ENCODE assay signal across 15 mouse cellular contexts in the genomic region with DNA sequence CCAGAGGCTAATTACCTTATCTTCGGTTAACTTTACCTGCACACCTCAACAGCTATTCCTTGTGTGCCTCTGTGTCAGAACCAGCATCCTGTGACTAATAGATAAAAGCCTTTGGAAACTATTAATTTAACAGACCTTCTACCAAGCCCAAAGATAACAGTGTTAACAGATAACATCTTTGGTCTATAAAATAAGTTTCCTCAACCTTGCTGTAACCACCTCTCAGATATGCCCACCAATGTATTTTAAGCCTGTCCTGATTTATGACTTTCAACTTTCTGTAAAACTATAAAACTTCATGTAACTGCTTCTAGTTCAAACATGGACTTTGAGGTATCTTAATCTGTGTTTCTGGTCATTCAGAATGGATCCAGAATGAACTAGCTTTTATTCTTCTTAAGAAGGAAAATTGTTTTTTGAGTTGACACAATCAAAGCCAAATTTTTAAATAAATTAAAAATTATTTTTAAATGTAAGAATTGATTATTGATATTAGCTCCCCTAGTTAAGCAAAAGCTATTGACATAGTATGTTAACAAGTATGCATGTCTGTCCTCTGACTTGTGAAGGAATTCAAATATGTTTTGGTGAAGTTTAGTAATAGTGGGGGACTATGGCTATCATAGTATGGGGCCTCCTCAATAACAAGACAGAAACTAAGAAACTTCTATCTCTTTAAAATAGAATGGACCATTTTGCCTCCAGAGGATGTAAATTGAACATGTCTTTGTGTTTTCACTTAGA.
DNase-seq lines count a peak whose midpoint lies in the region; ATAC-seq and TF ChIP-seq lines count a peak whose summit lies in the region.
"Had no signal": no experiment of that assay in that cellular context is flagged by ENCODE, and none has a peak within 500 bp of the region (broad histone marks: within the 10 kb centered on the region; RNA-seq: fewer than 3 reads in every experiment).

No protein-coding gene starts in this region.

- no peaks in the 10 kb centered on the region for H3K4me1 ChIP-seq in stomach, embryonic 16.5 days (ENCODE audit: control insufficient read depth, insufficient read depth, low read length)
- H3K4me1 ChIP-seq in stomach, postnatal 0 days (replicated peaks; ENCODE audit: control insufficient read depth, insufficient read depth), result no peaks in the 10 kb centered on the region
- peaks cover 4% of the 10 kb centered on the region; the same call in 1 of the 2 replicates for H3K4me1 ChIP-seq in hindbrain, embryonic 15.5 days (replicated peaks)
- peaks cover 25% of the 10 kb centered on the region for H3K4me1 ChIP-seq in midbrain, embryonic 12.5 days

- no peaks in the 10 kb centered on the region for H3K9me3 ChIP-seq in stomach, embryonic 16.5 days (replicated peaks; ENCODE audit: control insufficient read depth, low read length)
- no peaks in the 10 kb centered on the region for H3K9me3 ChIP-seq in stomach, postnatal 0 days (ENCODE audit: control insufficient read depth, low read length)
- no peaks in the 10 kb centered on the region for H3K9me3 ChIP-seq in hindbrain, embryonic 15.5 days
- H3K9me3 ChIP-seq in midbrain, embryonic 12.5 days, result no peaks in the 10 kb centered on the region
- H3K9me3 ChIP-seq: heart, embryonic 12.5 days had no signal

- H3K27me3 ChIP-seq in stomach, embryonic 16.5 days (ENCODE audit: control insufficient read depth, insufficient read depth, low read length), result no peaks in the 10 kb centered on the region
- H3K27me3 ChIP-seq in stomach, postnatal 0 days (ENCODE audit: control insufficient read depth, insufficient read depth, low read length), result no peaks in the 10 kb centered on the region
- no peaks in the 10 kb centered on the region for H3K27me3 ChIP-seq in hindbrain, embryonic 15.5 days
- no peaks in the 10 kb centered on the region for H3K27me3 ChIP-seq in midbrain, embryonic 12.5 days
- H3K27me3 ChIP-seq: heart, embryonic 12.5 days had no signal

- no peak overlapping the region for H3K4me3 ChIP-seq in stomach, embryonic 16.5 days (replicated peaks; ENCODE audit: low read length)
- H3K4me3 ChIP-seq in stomach, postnatal 0 days (ENCODE audit: low read depth, low read length), result no peak overlapping the region
- no peak overlapping the region for H3K4me3 ChIP-seq in hindbrain, embryonic 15.5 days
- no peak overlapping the region for H3K4me3 ChIP-seq in midbrain, embryonic 12.5 days
- H3K4me3 ChIP-seq: heart, embryonic 12.5 days had no signal

- H3K4me2 ChIP-seq in stomach, embryonic 16.5 days (ENCODE audit: low read depth, low read length), result no peak overlapping the region
- H3K4me2 ChIP-seq in stomach, postnatal 0 days (replicated peaks; ENCODE audit: low read depth), result no peak overlapping the region
- H3K4me2 ChIP-seq in hindbrain, embryonic 15.5 days, result no peak overlapping the region
- peak overlapping the region; percentile 23; the same call in 1 of the 2 replicates for H3K4me2 ChIP-seq in midbrain, embryonic 12.5 days (replicated peaks)

- no peak for DNase-seq in stomach, postnatal 0 days (ENCODE audit: low spot score)
- DNase-seq in gastrocnemius, postnatal 4 days (ENCODE audit: low spot score in 2 of 2), result no peak
- DNase-seq in right cerebral cortex, postnatal 14 days, result no peak
- DNase-seq in embryo, embryonic 9.5 days (ENCODE audit: extremely low spot score), result no peak
- DNase-seq: adrenal gland, postnatal 14 days; cerebellum, adult 8-10 months; kidney, adult 8-10 months; kidney, postnatal 25 days; liver, postnatal 0 days; retina, postnatal 1 day had no signal

- no peak for TF ChIP-seq EP300 in stomach, postnatal 0 days (optimal IDR thresholded peaks at IDR 0.05)

- no peak overlapping the region for H3K9ac ChIP-seq in stomach, embryonic 16.5 days (ENCODE audit: low read length)
- no peak overlapping the region for H3K9ac ChIP-seq in stomach, postnatal 0 days (ENCODE audit: low read length)
- no peak overlapping the region for H3K9ac ChIP-seq in hindbrain, embryonic 15.5 days
- H3K9ac ChIP-seq in midbrain, embryonic 12.5 days (replicated peaks), result no peak overlapping the region
- H3K9ac ChIP-seq: heart, embryonic 12.5 days; liver, postnatal 0 days had no signal

- TF ChIP-seq CTCF in stomach, postnatal 0 days (IDR thresholded peaks at IDR 0.05; ENCODE audit: low read depth), result no peak

- H3K27ac ChIP-seq in stomach, embryonic 16.5 days (ENCODE audit: low read length), result no peak overlapping the region
- H3K27ac ChIP-seq in stomach, postnatal 0 days (replicated peaks), result no peak overlapping the region
- H3K27ac ChIP-seq in hindbrain, embryonic 15.5 days (replicated peaks), result peak overlapping the region; percentile 69; the same call in 1 of the 2 replicates
- H3K27ac ChIP-seq in midbrain, embryonic 12.5 days (replicated peaks), result peak overlapping the region; percentile 87

- ATAC-seq in stomach, embryonic 16.5 days (ENCODE audit: insufficient read depth, low FRiP score), result 0 out of 2 replicates have a peak, but pooled peaks have one; percentile 21
- ATAC-seq in stomach, postnatal 0 days (ENCODE audit: low FRiP score, low TSS enrichment), result no peak
- ATAC-seq in hindbrain, embryonic 15.5 days (ENCODE audit: low FRiP score, low read depth), result peak; percentile 8; the same call in 1 of the 2 replicates
- peak; percentile 58 for ATAC-seq in midbrain, embryonic 12.5 days (ENCODE audit: low FRiP score, low read depth)
- ATAC-seq in megakaryocyte progenitor cell, adult 5-6 weeks (replicated peaks; ENCODE audit: poor library complexity), result no peak
- ATAC-seq: liver, postnatal 0 days had no signal

- no peaks in the 10 kb centered on the region for H3K36me3 ChIP-seq in stomach, embryonic 16.5 days (ENCODE audit: control insufficient read depth, insufficient read depth, low read length)
- H3K36me3 ChIP-seq in stomach, postnatal 0 days (ENCODE audit: control insufficient read depth, insufficient read depth, low read length), result no peaks in the 10 kb centered on the region
- H3K36me3 ChIP-seq in hindbrain, embryonic 15.5 days, result no peaks in the 10 kb centered on the region
- no peaks in the 10 kb centered on the region for H3K36me3 ChIP-seq in midbrain, embryonic 12.5 days
- H3K36me3 ChIP-seq: heart, embryonic 12.5 days had no signal

- 70% methylated on average over 1 of the region's 1 CpGs for WGBS in stomach, embryonic 16.5 days
- 70% methylated on average over 1 of the region's 1 CpGs for WGBS in stomach, postnatal 0 days
- 68% methylated on average over 1 of the region's 1 CpGs for WGBS in hindbrain, embryonic 15.5 days
- 84% methylated on average over 1 of the region's 1 CpGs for WGBS in midbrain, embryonic 12.5 days

Comparison
In these comparisons a context has a peak if more than half of its experiments do, and no peak if none do; other contexts are left out.
1. ATAC-seq: peak in stomach, embryonic 16.5 days (single experiment), hindbrain, embryonic 15.5 days (single experiment) and midbrain, embryonic 12.5 days (single experiment); none in stomach, postnatal 0 days (single experiment) and megakaryocyte progenitor cell, adult 5-6 weeks (single experiment).
2. H3K27ac ChIP-seq: peak in hindbrain, embryonic 15.5 days (single experiment) and midbrain, embryonic 12.5 days (single experiment); none in stomach, embryonic 16.5 days (single experiment) and stomach, postnatal 0 days (single experiment).